Mouse (Mus musculus): Measurements from ENCODE around the gene Bcr. TPM values are rescaled to one million over a fixed set of nuclear protein-coding genes. Genes with fewer than 3 reads are reported as not detected.

The Bcr gene
- polyA plus RNA-seq, 1 experiment from 2014 or later = 14.0 TPM

DNA sequence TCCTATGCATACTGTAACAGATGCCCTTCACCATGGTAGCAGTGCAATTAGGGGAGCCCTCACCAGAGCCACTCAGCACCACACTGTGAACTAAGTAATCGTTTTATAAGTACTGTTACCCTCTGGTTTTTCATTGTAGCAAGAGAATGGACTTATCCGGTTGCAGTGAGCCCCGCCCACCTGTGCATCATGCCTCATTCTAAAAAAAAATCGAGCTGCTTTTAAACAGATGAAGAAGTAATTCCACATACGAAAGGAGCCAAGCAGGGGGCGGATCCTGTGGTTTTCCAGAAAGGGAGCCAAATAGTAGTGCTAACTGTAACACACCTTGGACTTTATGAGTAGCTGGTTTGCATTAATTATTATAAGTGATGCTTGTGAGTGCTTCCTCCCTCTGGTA lies 58.1 kb downstream of the Bcr start:
- 81% methylated on average over 6 of the region's 6 CpGs for WGBS
- no peaks in the 10 kb centered on the region for H3K36me3 ChIP-seq
- H3K9me3 ChIP-seq (replicated peaks) = no peaks in the 10 kb centered on the region
- H3K27ac ChIP-seq = no peak overlapping the region
- no peak overlapping the region for H3K4me3 ChIP-seq
- peaks cover 30% of the 10 kb centered on the region for H3K4me1 ChIP-seq
- no peaks in the 10 kb centered on the region for H3K27me3 ChIP-seq
- no peak overlapping the region for H3K9ac ChIP-seq
- no peak overlapping the region for H3K4me2 ChIP-seq (replicated peaks)
- no peak for ATAC-seq (ENCODE audit: low FRiP score)

DNA sequence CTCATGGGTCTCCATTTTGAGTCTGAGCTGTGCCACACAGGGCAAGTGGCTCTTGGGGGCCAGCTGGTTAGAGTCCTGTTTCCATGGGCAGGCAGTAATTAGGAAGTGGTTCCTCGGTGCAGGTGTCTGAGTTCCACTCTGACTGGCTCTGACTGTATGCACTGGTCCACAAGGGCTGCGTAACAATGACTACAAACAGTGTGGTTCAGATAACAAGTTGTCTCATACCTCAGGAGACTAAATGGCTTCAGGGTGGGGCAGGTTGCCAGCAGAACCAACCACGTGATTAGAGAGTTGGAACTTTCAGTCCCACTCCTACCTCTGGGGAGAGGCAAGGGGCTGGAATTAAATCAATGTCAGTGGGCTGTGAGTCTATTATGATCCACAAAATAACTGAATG lies 59.0 kb downstream of the Bcr start:
- no peak overlapping the region for H3K4me3 ChIP-seq
- H3K4me2 ChIP-seq (replicated peaks) = no peak overlapping the region
- ATAC-seq (ENCODE audit: low FRiP score) = no peak
- no peak overlapping the region for H3K27ac ChIP-seq
- H3K36me3 ChIP-seq = no peaks in the 10 kb centered on the region
- H3K9me3 ChIP-seq (replicated peaks) = no peaks in the 10 kb centered on the region
- H3K9ac ChIP-seq = no peak overlapping the region
- peaks cover 22% of the 10 kb centered on the region for H3K4me1 ChIP-seq
- no peaks in the 10 kb centered on the region for H3K27me3 ChIP-seq
- WGBS = 87% methylated on average over 3 of the region's 3 CpGs

DNA sequence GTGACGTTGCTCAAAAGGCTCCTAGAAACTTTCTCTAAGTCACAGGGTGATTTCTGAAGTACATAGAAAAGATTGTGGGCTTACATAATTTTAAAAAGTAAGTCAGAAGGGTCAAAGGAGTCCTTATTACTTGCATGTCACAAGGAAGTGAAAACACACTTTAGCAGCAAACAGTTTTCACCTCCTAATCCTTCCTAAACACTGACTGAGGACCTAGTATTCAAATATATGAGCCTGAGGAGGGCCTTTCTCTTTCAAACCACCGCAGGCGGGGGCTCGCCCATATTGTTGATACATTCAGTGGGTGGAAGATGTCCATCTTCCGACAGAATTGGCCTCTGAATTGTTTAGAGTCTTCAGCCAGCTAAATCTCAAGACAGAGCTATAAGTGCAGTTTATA lies 59.8 kb downstream of the Bcr start:
- no peak overlapping the region for H3K4me3 ChIP-seq
- no peak overlapping the region for H3K9ac ChIP-seq
- WGBS = 82% methylated on average over 5 of the region's 5 CpGs
- H3K4me1 ChIP-seq = peaks cover 17% of the 10 kb centered on the region
- H3K4me2 ChIP-seq (replicated peaks) = no peak overlapping the region
- no peaks in the 10 kb centered on the region for H3K9me3 ChIP-seq (replicated peaks)
- ATAC-seq (ENCODE audit: low FRiP score) = no peak
- no peaks in the 10 kb centered on the region for H3K27me3 ChIP-seq
- no peak overlapping the region for H3K27ac ChIP-seq
- H3K36me3 ChIP-seq = peaks cover 3% of the 10 kb centered on the region

DNA sequence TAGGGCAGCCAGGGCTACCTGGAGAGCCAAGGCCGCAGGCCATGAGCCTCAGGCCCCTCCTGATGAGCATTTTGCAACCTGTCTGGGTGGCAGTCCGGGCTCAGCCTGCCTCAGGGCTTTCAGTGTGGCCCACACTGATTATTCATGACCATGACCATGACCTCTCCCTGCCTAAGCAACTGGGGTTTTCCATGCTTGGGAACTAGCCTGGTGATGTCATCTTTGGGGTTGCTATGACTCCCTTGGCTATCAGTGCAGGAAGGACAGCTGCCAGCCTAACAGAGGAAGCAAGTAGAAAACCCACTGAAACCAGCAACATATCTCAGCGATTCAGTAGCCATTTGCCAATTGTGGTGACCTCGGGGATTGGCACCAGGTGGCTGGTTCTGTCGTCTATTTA lies 60.6 kb downstream of the Bcr start:
- H3K27ac ChIP-seq = no peak overlapping the region
- no peaks in the 10 kb centered on the region for H3K9me3 ChIP-seq (replicated peaks)
- H3K4me2 ChIP-seq (replicated peaks) = no peak overlapping the region
- H3K36me3 ChIP-seq = peaks cover 10% of the 10 kb centered on the region
- no peak overlapping the region for H3K9ac ChIP-seq
- no peak overlapping the region for H3K4me3 ChIP-seq
- ATAC-seq (ENCODE audit: low FRiP score) = peak; percentile 41; the same call in 1 of the 2 replicates
- peaks cover 17% of the 10 kb centered on the region for H3K4me1 ChIP-seq
- 64% methylated on average over 5 of the region's 5 CpGs for WGBS
- H3K27me3 ChIP-seq = no peaks in the 10 kb centered on the region

DNA sequence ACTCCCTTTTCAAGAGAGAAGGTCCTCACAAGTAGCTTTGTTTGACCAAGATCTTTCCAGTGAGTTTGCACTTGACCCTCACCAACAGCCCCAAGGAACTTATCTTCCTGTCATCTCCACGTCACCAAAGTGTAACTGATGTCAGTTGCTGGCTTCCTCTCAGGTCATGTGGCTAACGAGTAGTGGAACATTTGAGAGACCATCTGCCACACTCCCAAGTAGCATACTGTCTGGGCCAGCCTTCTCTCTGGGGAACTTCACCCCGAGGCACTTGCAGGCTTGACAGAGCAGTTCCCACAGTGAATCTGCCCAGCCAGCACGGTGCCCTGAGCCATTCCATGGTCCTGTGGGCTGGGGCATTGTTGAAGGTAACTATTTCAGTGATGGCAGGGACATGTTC lies 65.2 kb downstream of the Bcr start:
- Histone ChIP-seq H3K9me3 (replicated peaks) (no peaks in the 10 kb centered on the region), H3K4me2 (replicated peaks) (no peak overlapping the region), H3K27ac (no peak overlapping the region), H3K27me3 (no peaks in the 10 kb centered on the region), H3K36me3 (peaks cover 26% of the 10 kb centered on the region), H3K4me3 (no peak overlapping the region), H3K9ac (no peak overlapping the region), H3K4me1 (peaks cover 6% of the 10 kb centered on the region)
- ATAC-seq (ENCODE audit: low FRiP score) = no peak
- 62% methylated on average over 4 of the region's 4 CpGs for WGBS

DNA sequence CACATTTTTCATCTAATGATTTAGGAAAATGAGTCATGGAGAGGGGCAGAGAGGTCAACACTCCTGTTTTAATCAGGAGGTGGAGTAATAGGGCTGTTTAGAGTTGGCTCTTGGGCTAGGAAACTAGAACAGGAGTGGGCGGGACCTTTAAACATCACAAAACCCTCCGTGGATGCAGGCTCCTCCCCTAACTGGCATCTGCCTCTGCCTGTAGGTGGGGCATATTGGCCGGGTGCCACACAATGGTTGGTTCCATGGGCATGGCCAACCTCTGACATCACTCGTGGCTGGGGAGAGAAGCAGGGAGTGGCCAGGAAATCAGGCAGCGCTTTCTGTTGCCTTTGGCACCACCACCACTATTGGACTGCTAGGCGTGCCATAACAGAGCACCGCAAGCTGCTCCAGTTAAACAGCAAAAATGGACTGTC lies 68.9 kb downstream of the Bcr start:
- Histone ChIP-seq H3K9me3 (replicated peaks) (no peaks in the 10 kb centered on the region), H3K27me3 (no peaks in the 10 kb centered on the region), H3K4me2 (replicated peaks) (no peak overlapping the region), H3K4me1 (no peaks in the 10 kb centered on the region), H3K27ac (no peak overlapping the region), H3K4me3 (no peak overlapping the region), H3K9ac (no peak overlapping the region), H3K36me3 (peaks cover 46% of the 10 kb centered on the region)
- no peak for ATAC-seq (ENCODE audit: low FRiP score)
- WGBS = 94% methylated on average over 7 of the region's 7 CpGs

DNA sequence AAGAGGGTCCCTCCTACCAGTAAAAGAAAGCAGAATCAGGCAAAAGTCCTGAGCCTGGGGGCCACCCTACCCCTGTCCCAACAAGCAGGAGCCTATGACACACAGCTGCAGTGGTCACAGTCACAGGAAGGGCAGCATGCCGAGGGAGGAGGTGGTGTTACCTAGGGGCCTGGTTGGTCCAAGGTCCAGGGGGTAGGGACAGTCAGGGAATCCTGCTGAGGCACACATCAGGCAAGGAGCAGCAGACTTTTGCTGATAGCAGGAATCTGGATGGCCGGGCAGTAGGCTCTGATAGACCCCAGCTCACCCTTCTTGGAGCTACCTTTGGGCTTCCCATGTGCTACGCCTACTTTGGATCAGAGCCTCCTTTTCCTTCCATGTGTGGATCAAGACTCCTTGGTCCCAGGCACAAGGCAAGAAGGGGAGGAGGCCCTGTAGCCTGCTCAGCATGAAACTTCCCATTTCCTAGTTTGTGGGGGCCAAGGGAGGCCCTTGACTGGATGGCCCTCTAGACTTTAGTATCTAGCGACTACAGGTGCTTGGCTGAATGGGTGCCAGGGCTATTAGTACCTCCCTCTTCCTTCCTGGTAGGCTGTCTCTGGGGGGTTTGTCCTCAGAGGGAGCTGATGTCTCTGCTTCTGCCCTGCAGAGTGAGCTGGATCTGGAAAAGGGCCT lies 70.1 kb downstream of the Bcr start:
- H3K4me2 ChIP-seq (replicated peaks) = no peak overlapping the region
- peaks cover 5% of the 10 kb centered on the region; the same call in 1 of the 2 replicates for H3K4me1 ChIP-seq
- H3K9me3 ChIP-seq (replicated peaks) = no peaks in the 10 kb centered on the region
- no peak overlapping the region for H3K9ac ChIP-seq
- ATAC-seq (ENCODE audit: low FRiP score) = no peak
- WGBS = 90% methylated on average over 4 of the region's 4 CpGs
- H3K27ac ChIP-seq = no peak overlapping the region
- no peaks in the 10 kb centered on the region for H3K27me3 ChIP-seq
- H3K4me3 ChIP-seq = no peak overlapping the region
- peaks cover 44% of the 10 kb centered on the region for H3K36me3 ChIP-seq

DNA sequence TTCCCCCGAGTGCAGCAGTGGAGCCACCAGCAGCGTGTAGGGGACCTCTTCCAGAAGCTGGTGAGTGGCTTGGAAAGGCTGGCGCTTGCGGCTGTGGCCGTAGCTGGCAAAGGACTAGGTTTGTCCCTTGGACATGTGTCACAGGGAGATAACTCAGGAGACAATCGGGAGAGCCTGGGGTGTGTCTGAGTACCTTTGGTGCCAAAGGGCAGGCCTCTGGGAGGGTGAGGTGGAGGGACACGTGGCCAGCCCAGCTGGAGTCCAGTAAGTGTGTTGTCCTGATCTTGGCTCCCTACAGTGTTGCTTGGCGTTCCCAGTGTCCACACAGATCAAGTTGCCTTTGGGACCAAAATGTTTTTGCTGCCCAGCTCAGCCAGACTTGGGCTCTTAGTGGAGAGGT lies 71.2 kb downstream of the Bcr start:
- 64% methylated on average over 8 of the region's 8 CpGs for WGBS
- Histone ChIP-seq H3K4me2 (replicated peaks) (no peak overlapping the region), H3K4me1 (peaks cover 5% of the 10 kb centered on the region; the same call in 1 of the 2 replicates), H3K36me3 (peaks cover 46% of the 10 kb centered on the region), H3K4me3 (no peak overlapping the region), H3K9ac (no peak overlapping the region), H3K27ac (no peak overlapping the region), H3K27me3 (no peaks in the 10 kb centered on the region), H3K9me3 (replicated peaks) (no peaks in the 10 kb centered on the region)
- no peak for ATAC-seq (ENCODE audit: low FRiP score)

DNA sequence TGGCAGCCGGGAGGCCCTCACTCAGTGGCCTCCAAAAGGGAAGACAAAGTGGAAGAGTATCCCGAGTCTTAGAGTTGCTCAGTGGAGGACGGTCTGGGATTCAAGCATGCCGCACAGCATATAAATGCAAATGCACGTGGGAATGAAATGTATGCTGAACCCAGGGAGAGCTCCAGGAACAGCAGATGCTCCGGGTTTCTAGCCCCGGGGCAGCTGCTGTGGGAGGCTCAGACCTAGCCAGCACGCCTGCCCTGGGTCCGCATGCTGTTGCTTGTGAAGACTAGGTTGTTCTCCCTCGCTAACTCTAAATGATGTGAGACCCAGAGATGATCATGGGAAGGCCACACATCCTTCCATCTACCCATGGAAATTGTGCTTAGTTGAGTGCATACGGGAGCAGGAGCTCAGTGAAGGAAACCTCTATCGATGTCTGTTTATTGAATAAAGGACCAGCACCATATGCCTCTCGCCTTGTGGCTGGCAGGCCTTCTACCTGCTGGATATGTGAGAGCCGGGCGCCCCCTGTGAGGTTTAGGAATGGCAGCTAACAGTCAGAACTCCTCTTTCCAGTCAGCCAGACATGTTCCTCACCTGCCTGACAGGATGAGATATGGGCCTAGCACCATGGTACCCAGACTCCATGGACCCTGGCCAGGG lies 74.6 kb downstream of the Bcr start:
- peak; percentile 28; the same call in 1 of the 2 replicates for ATAC-seq (ENCODE audit: low FRiP score)
- H3K9me3 ChIP-seq (replicated peaks) = no peaks in the 10 kb centered on the region
- H3K27me3 ChIP-seq = no peaks in the 10 kb centered on the region
- no peak overlapping the region for H3K9ac ChIP-seq
- H3K27ac ChIP-seq = peak overlapping the region; percentile 12; the same call in 1 of the 2 replicates
- H3K4me2 ChIP-seq (replicated peaks) = no peak overlapping the region
- WGBS = 75% methylated on average over 15 of the region's 15 CpGs
- H3K4me1 ChIP-seq = peaks cover 8% of the 10 kb centered on the region; the same call in 1 of the 2 replicates
- H3K4me3 ChIP-seq = no peak overlapping the region
- H3K36me3 ChIP-seq = peaks cover 65% of the 10 kb centered on the region

DNA sequence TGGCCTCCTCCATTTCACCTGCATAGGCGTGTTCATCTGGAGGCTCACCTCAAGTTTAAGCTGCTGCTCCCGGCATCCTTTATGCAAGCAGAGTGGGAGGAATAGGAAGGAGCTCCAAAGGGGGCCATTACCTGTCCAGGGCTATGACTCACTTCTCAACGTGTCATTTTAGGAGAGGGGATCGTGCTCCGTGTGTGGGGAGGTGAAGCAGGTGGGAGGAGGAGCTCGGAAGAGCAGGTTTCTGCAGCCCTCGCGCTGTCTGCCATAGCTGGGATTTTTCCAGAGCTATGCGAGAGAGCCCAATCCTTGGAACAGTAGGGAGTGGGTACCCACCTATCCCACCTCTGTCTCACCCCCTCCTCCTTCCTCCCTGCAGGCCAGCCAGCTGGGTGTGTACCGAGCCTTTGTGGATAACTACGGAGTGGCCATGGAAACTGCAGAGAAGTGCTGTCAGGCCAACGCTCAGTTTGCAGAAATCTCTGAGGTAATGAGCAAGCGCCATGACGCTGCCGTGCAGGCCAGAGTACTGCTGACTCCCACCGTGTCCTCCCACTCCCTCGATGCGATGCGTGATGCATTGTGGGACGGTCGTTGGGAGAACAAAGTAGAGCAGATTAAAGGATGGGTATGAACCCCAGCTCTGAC lies 75.2 kb downstream of the Bcr start:
- no peak overlapping the region for H3K4me2 ChIP-seq (replicated peaks)
- H3K36me3 ChIP-seq = peaks cover 71% of the 10 kb centered on the region
- 88% methylated on average over 21 of the region's 21 CpGs for WGBS

DNA sequence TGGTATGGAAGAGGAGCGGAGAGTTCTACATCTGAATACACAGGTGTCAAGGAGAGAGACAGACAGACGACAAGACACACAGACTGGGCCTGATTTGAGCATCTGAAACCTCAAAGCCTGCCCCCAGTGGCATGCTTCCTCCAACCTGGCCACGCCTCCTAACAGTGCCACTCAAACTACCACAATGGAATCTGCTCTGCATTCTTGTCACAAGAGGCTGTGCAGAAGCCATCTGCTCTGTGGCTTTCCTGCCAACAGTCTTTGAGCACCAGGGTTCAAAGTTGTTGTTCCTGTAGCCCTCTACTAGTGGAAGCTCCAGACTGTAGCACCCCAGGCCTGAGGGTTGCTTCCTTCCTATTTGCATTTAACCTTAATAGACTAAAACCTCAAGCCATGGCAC lies 76.8 kb downstream of the Bcr start:
- H3K27me3 ChIP-seq = no peaks in the 10 kb centered on the region
- H3K4me2 ChIP-seq (replicated peaks) = no peak overlapping the region
- peaks cover 8% of the 10 kb centered on the region; the same call in 1 of the 2 replicates for H3K4me1 ChIP-seq
- ATAC-seq (ENCODE audit: low FRiP score) = peak; percentile 36; the same call in 1 of the 2 replicates
- no peak overlapping the region for H3K9ac ChIP-seq
- WGBS = 79% methylated on average over 3 of the region's 3 CpGs
- no peak overlapping the region for H3K27ac ChIP-seq
- no peaks in the 10 kb centered on the region for H3K9me3 ChIP-seq (replicated peaks)
- peaks cover 78% of the 10 kb centered on the region for H3K36me3 ChIP-seq
- no peak overlapping the region for H3K4me3 ChIP-seq

More for the DNA sequence above, 75.2 kb downstream of the Bcr start:
- H3K27me3 ChIP-seq = no peaks in the 10 kb centered on the region
- peaks cover 8% of the 10 kb centered on the region; the same call in 1 of the 2 replicates for H3K4me1 ChIP-seq
- no peak overlapping the region for H3K9ac ChIP-seq
- H3K27ac ChIP-seq = peak overlapping the region; percentile 12; the same call in 1 of the 2 replicates
- H3K4me3 ChIP-seq = no peak overlapping the region
- no peaks in the 10 kb centered on the region for H3K9me3 ChIP-seq (replicated peaks)
- ATAC-seq (ENCODE audit: low FRiP score) = 0 out of 2 replicates have a peak, but pooled peaks have one; percentile 10

DNA sequence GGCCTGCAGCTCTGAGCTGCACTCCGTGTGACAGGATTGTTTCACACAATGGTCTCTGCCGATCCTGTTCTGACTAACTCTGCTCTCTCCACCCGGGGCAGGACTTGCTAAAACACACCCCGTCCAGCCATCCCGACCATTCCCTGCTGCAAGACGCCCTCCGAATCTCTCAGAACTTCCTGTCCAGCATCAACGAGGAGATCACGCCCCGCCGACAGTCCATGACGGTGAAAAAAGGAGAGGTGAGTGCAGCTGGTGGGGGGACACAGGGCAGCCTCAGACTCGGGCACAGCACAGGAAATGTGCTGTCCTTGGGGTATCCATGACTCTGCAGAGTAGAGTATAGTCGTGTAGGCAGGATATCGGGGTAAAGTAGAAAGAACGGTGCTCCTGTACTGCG lies 84.8 kb downstream of the Bcr start:
- Histone ChIP-seq H3K4me3 (no peak overlapping the region), H3K36me3 (peaks cover 84% of the 10 kb centered on the region), H3K27me3 (no peaks in the 10 kb centered on the region; the same call in 1 of the 2 replicates), H3K4me2 (replicated peaks) (no peak overlapping the region), H3K4me1 (0 out of 2 replicates have a peak, but pooled peaks cover 6% of the 10 kb centered on the region), H3K27ac (no peak overlapping the region), H3K9ac (no peak overlapping the region), H3K9me3 (replicated peaks) (no peaks in the 10 kb centered on the region)
- ATAC-seq (ENCODE audit: low FRiP score) = no peak
- WGBS = 88% methylated on average over 17 of the region's 17 CpGs
